Comparison of ENCODE assay signal across 20 mouse cellular contexts in the genomic region with DNA sequence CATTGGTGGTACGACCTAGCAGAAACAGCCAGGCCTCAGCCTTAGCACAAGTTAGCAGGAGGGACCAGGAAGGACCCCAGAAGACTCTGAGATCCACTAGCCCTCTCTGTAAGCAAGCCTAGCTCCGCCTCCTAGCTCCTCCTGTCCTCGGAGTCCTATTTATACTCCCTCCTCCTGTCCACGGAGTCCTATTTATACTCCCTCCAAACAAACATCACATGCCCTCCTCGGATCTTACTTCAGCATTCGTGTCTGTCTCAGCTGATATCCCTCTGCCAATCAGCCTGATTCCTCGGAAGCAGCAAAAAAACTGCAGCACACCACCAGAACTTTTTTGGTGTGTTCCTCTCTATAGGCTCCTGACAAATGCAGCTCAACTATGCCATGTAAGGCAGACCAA. TPM values are rescaled to one million over a fixed set of nuclear protein-coding genes. Genes with fewer than 3 reads are reported as not detected.
DNase-seq lines count a peak whose midpoint lies in the region; ATAC-seq and TF ChIP-seq lines count a peak whose summit lies in the region.
"Had no signal": no experiment of that assay in that cellular context is flagged by ENCODE, and none has a peak within 500 bp of the region (broad histone marks: within the 10 kb centered on the region; RNA-seq: fewer than 3 reads in every experiment).

No protein-coding gene starts in this region.

- TF ChIP-seq EP300 in heart, postnatal 0 days (IDR thresholded peaks at IDR 0.05; ENCODE audit: low read depth) = no peak

- no peak overlapping the region for H3K4me3 ChIP-seq in lung, embryonic 14.5 days (ENCODE audit: low read depth, low read length)
- H3K4me3 ChIP-seq in heart, postnatal 0 days (ENCODE audit: low read depth, low read length) = no peak overlapping the region
- H3K4me3 ChIP-seq: embryonic facial prominence, embryonic 13.5 days; left cerebral cortex, adult 2 months; liver, embryonic 15.5 days; megakaryocyte, embryonic 14.5 days had no signal

- no peaks in the 10 kb centered on the region for H3K9me3 ChIP-seq in lung, embryonic 14.5 days (ENCODE audit: low read depth, low read length)
- H3K9me3 ChIP-seq in heart, postnatal 0 days (replicated peaks; ENCODE audit: control insufficient read depth, low read length) = no peaks in the 10 kb centered on the region
- H3K9me3 ChIP-seq: embryonic facial prominence, embryonic 13.5 days; limb, embryonic 10.5 days; liver, embryonic 15.5 days had no signal

- intact Hi-C loops in heart, postnatal 25 days (cut with DNase I) = no loop called here

- H3K36me3 ChIP-seq in lung, embryonic 14.5 days (ENCODE audit: insufficient read depth) = peaks cover 42% of the 10 kb centered on the region
- peaks cover 28% of the 10 kb centered on the region for H3K36me3 ChIP-seq in heart, postnatal 0 days (replicated peaks; ENCODE audit: control insufficient read depth, insufficient read depth, low read length)

- TF ChIP-seq CTCF in lung, embryonic 14.5 days (IDR thresholded peaks at IDR 0.05; ENCODE audit: low read depth) = no peak
- TF ChIP-seq CTCF in heart, postnatal 0 days (IDR thresholded peaks at IDR 0.05; ENCODE audit: low read depth) = no peak

- 24% methylated on average over 7 of the region's 7 CpGs for WGBS in lung, embryonic 14.5 days
- 23% methylated on average over 7 of the region's 7 CpGs for WGBS in heart, postnatal 0 days

- H3K4me2 ChIP-seq in lung, embryonic 14.5 days = no peak overlapping the region
- peak overlapping the region; percentile 13; the same call in 1 of the 2 replicates for H3K4me2 ChIP-seq in heart, postnatal 0 days (ENCODE audit: low read depth, low read length)
- H3K4me2 ChIP-seq: embryonic facial prominence, embryonic 13.5 days had no signal

- peak overlapping the region; percentile 1; the same call in 1 of the 2 replicates for H3K27ac ChIP-seq in lung, embryonic 14.5 days (ENCODE audit: low read depth)
- no peak overlapping the region for H3K27ac ChIP-seq in heart, postnatal 0 days (ENCODE audit: low read depth)
- H3K27ac ChIP-seq: embryonic facial prominence, embryonic 13.5 days; left cerebral cortex, adult 2 months; limb, embryonic 10.5 days; liver, embryonic 15.5 days had no signal

- ATAC-seq in lung, embryonic 14.5 days (ENCODE audit: insufficient read depth) = no peak
- ATAC-seq in heart, postnatal 0 days (ENCODE audit: insufficient read depth, low read depth) = peak; percentile 86

- peak; percentile 92 for DNase-seq in heart, adult 11 months
- DNase-seq in heart, postnatal 25 days (ENCODE audit: low spot score) = no peak
- peak; percentile 30 for DNase-seq in lung, embryonic 14.5 days
- no peak for DNase-seq in lung, postnatal 4 days
- peak; percentile 31 for DNase-seq in R1 (ENCODE audit: low read depth, low spot score)
- DNase-seq in heart, postnatal 0 days (ENCODE audit: low spot score) = peak; percentile 80
- DNase-seq in right cerebral cortex, adult 2 months (ENCODE audit: low spot score in 2 of 2) = no peak
- no peak for DNase-seq in cerebellum, postnatal 10 days
- DNase-seq: adrenal gland, postnatal 36 days; B cell, adult 2 months; cerebellum, adult 9-10 months; kidney, adult 11 months; kidney, postnatal 10 days; thymus, postnatal 14 days had no signal

- no peaks in the 10 kb centered on the region for H3K27me3 ChIP-seq in lung, embryonic 14.5 days (ENCODE audit: insufficient read depth, low read length)
- H3K27me3 ChIP-seq in heart, postnatal 0 days (ENCODE audit: control insufficient read depth, insufficient read depth, low read length) = no peaks in the 10 kb centered on the region
- H3K27me3 ChIP-seq: embryonic facial prominence, embryonic 13.5 days; Patski had no signal

- H3K9ac ChIP-seq in lung, embryonic 14.5 days = no peak overlapping the region
- H3K9ac ChIP-seq in heart, postnatal 0 days (replicated peaks; ENCODE audit: low read depth, low read length) = no peak overlapping the region
- H3K9ac ChIP-seq: embryonic facial prominence, embryonic 13.5 days; liver, embryonic 15.5 days had no signal

- H3K4me1 ChIP-seq in lung, embryonic 14.5 days (ENCODE audit: insufficient read depth) = no peaks in the 10 kb centered on the region
- no peaks in the 10 kb centered on the region for H3K4me1 ChIP-seq in heart, postnatal 0 days (ENCODE audit: control insufficient read depth, insufficient read depth)

RNA-seq across cellular contexts. Expression of a gene that starts 32.5 kb away (rescaled TPM):
- total RNA-seq in heart, postnatal 25 days (2021) = 1 to 10 TPM in 1 of 2 experiments, under 1 TPM in 1; 0.57 to 1.3 TPM
- 0.43 and 0.50 TPM in 2 replicates for polyA plus RNA-seq in lung, embryonic 14.5 days (2014; fragmentation: Nextera tagmentation; extraction: Ambion mirVana)
- total RNA-seq in heart, postnatal 0 days (2014; rRNA removed; ENCODE audit: low replicate concordance) = not detected in 2 replicates
- polyA plus RNA-seq in heart, postnatal 0 days (2015; fragmentation: Nextera tagmentation; extraction: Ambion mirVana) = 0.08 and 0.11 TPM in 2 replicates

Comparison
In these comparisons a context has a peak if more than half of its experiments do, and no peak if none do; other contexts are left out.
1. DNase-seq: peak in heart, adult 11 months (single experiment), lung, embryonic 14.5 days (single experiment), R1 (single experiment) and heart, postnatal 0 days (single experiment); none in heart, postnatal 25 days (single experiment), lung, postnatal 4 days (0 of 2), right cerebral cortex, adult 2 months (0 of 2) and cerebellum, postnatal 10 days (0 of 2).